Mouse (Mus musculus): ENCODE data around the gene Ccdc159.

Ccdc159 gene

GRCm38 (mm10) chr9:21934021-21934420 is 6.8 kb downstream of the Ccdc159 start:
- DNase-seq (ENCODE audit: low spot score in 2 of 2), result no peak

GRCm38 (mm10) chr9:21935466-21936131 is 8.3 kb downstream of the Ccdc159 start:
- no peak for DNase-seq (ENCODE audit: low spot score in 2 of 2)

DNA sequence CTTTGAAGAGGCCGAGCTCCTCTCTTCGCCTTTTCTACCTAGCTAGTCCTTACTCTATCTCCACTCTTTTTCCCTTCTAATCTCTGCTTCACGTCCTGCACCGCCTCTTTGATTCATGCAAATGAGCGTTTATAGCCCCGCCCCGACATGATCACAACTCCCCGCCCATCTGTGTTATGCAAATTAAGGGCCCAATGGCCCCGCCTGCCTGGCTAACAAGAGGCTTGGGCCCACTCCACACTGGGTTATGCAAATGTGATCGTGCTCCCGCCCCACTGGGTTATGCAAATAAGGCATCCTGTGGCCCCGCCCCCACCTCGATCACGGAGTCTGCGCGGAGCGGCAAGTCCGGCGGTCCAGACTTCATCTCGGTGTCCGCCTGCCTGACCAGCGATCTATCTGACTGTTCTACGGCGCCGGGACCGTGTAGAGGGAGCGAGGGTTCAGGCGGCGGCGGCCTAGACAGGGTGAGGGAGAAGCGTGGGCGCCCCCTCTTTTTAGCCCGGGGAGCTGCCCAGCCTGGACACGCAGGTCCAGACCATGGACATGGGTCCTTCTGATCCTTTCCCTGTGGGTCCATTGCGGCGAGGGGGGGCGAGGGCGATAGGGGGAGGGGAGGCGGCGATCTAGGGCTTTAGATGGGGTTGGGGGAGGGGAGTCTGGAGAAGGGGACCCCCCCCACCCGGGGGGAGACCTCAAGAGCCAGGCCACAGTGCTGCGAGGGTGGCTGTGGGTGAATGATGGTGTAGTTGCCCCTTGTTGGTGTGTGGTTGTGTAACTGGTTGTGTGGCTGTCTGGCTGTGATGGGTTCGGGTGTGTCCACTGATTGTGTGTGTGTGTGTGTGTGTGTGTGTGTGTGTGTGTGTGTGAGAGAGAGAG is 9.7 kb downstream of the Ccdc159 start, which contains the start of gene Plppr2:
Plppr2 (plus strand) TSS at position 342 of the 879 bp plus-strand sequence.
- DNase-seq (ENCODE audit: low spot score in 2 of 2), result peak; percentile 98

- peak in 1 of 2 experiments; percentile 49 for DNase-seq (ENCODE audit: low spot score in 2 of 2)
Measured at GRCm38 (mm10) chr9:21937711-21938175, 10.5 kb downstream of the Ccdc159 start.

GRCm38 (mm10) chr9:21938234-21938855 is 11.1 kb downstream of the Ccdc159 start:
- no peak for DNase-seq (ENCODE audit: low spot score in 2 of 2)

DNA sequence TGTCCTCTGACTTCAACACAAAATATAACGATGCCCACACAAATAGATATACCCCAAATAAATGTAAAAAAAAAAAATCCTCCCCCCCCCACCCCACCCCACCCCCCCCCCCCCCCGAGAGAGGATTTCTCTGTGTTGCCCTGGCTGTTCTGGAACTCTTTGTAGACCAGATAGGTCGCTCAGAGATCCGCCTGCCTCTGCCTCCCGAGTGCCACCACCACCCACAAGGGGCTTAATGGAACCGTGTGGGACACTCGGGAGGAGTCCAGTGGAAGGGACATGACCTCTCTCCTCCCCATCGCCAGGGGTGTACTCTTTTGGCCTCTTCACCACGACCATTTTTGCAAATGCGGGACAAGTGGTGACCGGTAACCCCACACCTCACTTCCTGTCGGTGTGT is 15.8 kb downstream of the Ccdc159 start:
- DNase-seq (ENCODE audit: low spot score in 2 of 2), result no peak

- no peak for DNase-seq (ENCODE audit: low spot score in 2 of 2)
Measured at GRCm38 (mm10) chr9:21943638-21944037, 16.4 kb downstream of the Ccdc159 start.

- DNase-seq (ENCODE audit: low spot score in 2 of 2), result no peak
Measured at GRCm38 (mm10) chr9:21944267-21944666, 17.0 kb downstream of the Ccdc159 start.

GRCm38 (mm10) chr9:21947540-21948130 is 20.4 kb downstream of the Ccdc159 start:
- no peak for DNase-seq (ENCODE audit: low spot score in 2 of 2)

- no peak for DNase-seq (ENCODE audit: low spot score in 2 of 2)
Measured at GRCm38 (mm10) chr9:21948146-21948545, 20.9 kb downstream of the Ccdc159 start.

GRCm38 (mm10) chr9:21948790-21949189 is 21.5 kb downstream of the Ccdc159 start:
- DNase-seq (ENCODE audit: low spot score in 2 of 2), result no peak

DNA sequence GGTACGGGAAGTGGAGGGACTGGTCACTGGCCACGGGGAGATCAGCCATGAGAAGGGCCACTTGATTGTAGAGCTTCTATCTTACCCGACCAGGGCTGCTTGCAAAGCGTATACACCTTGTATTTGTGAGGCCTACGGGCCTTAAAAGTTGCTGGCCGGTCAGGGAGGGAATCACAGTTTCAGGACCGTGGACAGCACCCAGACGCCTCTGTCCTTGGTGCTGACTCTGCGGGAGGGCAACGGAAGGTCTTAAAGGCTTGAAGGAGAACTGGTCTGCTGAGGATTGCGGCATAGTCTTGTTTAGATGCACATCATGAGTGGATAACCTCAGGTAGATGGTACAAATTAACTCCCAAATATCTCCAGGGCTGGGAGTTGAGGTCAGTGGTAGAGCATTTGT is 23.1 kb downstream of the Ccdc159 start:
- DNase-seq (ENCODE audit: low spot score in 2 of 2), result no peak

GRCm38 (mm10) chr9:21951977-21952376 is 24.7 kb downstream of the Ccdc159 start:
- DNase-seq (ENCODE audit: low spot score in 2 of 2), result no peak

DNA sequence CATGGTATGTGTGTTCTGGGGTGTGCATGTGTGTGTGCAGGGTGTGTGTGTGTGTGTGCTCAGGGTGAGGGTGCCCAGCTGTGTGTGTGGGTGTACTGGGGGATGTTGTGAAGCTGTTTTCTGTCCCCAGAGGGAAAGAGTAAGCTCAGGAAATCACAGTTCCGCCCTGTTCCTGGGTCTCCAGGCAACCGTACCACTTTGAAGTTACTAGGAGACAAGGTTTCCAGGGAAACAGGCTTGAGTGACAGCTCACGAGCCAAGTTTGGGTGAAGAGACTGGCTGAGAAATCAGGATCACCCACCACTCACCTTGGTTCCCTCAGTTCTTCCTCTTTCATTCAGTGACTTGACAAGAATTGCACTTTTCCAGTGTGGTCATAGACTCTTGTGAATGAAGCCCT is 26.3 kb downstream of the Ccdc159 start:
- DNase-seq (ENCODE audit: low spot score in 2 of 2), result peak; percentile 63 to 82

DNA sequence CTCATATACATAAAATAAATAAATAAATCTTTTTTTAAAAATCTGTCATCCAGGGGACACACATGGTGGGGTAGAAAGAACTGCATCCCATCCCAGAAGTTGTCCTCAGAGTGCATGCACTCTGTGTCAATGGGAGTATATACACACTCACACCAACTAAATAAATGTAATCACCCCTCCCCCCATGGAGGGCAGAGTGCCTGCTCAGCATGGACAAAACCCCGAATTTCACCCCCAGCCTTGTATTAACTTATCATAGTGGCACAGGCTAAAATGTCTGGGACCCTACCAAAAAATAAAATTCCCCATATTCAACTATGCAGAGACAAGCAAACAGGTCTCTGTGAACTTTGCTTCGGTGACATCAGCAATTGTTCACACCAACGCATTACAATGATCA is 27.4 kb downstream of the Ccdc159 start:
- DNase-seq (ENCODE audit: low spot score in 2 of 2), result no peak

GRCm38 (mm10) chr9:21955225-21955569 is 27.9 kb downstream of the Ccdc159 start:
- DNase-seq (ENCODE audit: low spot score in 2 of 2), result no peak

DNA sequence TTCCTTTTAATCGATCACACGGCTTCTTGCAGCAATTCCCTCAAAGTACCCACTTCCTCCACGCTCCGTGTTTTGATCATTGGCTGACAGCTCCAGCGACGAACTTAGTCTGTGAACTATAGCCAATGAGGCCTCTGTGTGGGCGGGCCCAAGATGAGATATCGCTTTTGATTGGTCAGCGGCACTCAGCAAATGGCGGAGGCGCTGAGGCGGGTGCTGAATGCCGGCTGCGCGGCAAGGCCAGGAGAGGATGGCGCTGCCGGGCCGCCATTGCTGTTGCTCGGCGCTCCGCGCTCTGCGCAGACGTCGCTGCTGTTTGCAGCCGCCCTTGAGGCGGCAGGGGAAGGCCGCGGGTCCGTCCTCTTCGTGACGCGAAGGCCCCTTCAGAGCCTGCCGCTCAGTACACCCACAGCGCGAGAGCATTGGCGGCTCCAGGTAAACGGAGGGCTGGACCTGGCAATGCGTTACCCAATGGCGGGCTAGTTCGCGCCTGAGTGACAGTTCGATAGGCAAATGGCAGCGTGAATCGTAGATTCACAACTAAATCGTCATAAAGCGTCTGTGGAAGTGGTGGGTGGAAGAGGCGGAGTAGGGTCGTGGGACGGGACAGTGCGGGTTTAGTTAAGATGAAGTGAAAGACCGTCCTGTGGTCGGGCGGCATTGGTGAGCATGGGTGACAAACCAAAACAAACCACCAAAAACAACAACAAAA is 28.5 kb downstream of the Ccdc159 start, which contains the start of gene Swsap1:
Swsap1 (plus strand) TSS at position 186 of the 712 bp plus-strand sequence.
- DNase-seq (ENCODE audit: low spot score in 2 of 2), result peak; percentile 99

DNA sequence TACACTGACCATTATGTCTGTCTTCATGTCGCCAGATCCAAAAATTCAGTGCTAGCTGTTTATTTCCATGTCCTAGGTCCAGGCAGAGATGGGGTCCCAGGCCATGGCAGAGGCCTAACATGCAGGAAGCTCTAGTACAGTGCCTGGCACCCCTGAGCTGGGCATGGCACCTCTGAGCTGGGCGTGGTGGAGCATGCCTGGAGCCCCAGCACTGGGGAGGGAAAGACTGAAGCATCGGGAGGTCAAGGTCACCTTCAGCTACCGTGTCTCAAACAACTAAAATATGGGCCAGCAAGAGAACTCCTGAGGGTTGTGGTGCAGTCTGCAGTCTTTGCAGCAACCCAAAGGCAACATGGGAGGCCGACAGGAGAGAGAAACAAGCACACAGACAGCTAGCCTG is 31.1 kb downstream of the Ccdc159 start:
- DNase-seq (ENCODE audit: low spot score in 2 of 2), result no peak

DNA sequence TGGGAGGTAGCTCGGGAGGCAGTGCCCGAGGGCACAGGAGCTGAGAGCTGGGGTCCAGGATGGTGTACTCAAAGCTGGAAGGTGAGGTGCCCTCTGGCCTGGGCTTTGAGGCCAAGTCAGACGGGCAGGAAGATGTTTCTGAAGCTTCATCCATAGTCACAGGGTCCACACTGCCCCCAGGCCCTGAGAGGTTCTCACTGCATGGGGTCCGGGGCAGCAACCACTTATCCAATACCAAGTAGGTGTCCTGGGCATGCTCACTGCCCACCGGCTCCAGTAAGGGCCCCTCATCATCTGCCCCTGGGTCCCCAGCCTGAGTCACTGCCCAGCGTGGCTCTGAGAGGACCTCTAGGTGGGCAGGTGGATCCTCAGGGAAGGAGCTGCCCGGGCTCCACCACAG is 32.0 kb downstream of the Ccdc159 start:
- no peak for DNase-seq (ENCODE audit: low spot score in 2 of 2)

- no peak for DNase-seq (ENCODE audit: low spot score in 2 of 2)
Measured at GRCm38 (mm10) chr9:21960135-21960534, 32.9 kb downstream of the Ccdc159 start.

DNA sequence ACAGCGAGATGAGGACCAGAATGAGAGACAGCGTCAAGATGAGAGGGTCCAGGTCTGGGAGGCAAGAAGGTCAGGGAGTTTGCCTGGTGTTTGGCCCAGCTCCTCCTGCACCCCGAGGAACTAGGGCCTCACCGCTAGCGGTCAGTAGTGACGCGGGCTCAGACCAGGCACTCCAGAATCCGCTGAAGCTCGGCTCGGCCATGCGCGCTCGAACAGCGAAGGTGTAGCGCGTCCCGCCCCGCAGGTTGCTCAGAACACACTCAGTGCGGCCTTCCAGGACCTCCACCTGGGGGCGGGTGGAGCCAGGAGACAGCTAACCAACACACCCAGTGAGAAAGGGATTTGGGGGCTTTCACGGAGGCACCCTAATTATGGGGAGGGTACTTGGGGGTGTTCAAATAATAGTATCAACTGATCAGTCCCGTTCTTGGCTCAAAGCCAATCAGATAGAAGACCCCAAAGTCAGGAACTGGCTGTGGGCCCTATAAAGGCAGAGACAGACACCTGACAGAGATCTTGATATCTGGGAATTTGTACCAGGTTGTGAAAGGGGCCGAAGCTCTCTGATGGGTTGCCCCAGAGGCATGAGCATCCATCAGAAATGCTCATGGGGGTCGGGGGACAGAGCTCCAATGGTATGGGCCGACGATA is 33.4 kb downstream of the Ccdc159 start:
- DNase-seq (ENCODE audit: low spot score in 2 of 2), result no peak
